Mouse (Mus musculus): ENCODE measurements around the gene Ap5m1.

Gene Ap5m1

DNA sequence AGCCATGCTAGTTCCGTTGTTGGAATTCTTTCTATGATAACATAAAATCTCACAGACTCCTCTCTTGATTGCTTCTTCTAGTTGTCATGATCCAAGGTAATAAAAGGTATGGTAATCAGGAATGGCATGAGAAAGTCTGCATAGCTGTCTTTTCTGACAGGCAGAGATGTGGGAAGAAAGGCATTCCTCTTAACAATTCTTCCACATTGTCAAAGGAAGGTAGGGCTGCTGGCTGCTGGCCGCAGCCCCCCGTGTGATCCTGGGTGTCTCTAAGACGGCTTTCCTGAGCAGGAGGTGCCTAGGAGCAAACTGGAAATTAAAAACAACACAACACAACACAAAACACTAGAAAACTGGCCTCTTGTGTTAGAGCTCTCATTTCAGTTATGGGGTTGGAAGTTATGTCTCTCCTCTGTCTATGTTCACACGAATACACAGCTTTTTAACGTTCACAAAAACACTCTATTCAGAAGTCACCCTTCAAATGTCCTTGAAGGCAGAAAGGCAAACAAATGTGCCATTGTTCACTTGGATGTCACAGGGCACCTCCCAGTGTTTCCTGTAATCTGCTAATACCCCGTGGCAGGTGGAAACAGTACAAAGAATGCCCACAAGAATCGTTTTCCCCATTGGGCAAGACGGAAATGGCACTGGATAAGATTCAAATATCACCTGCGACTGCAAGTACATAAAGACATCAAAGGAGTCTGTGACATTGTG, 62.8 kb downstream of the Ap5m1 start:
- no peak for DNase-seq

DNA sequence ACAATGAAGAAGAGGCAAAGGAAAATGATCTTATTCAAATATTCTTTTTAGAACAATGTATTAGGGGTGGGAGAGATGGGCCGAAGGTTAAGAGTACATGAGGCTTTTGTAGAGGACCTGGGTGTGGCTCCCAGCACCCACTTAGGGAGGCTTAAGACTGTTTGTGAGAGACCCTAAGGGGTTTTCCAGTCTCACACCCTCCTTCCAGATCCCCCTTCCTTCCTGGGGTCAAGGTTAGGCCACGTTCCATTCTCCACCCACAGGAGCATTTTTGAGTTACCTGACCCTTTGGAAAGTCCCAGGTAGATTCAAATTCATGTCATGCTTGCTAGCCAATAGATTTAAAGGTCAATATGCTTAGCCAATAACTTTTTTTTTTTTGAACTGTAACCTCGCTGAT, 66.5 kb downstream of the Ap5m1 start:
- DNase-seq: no peak

DNA sequence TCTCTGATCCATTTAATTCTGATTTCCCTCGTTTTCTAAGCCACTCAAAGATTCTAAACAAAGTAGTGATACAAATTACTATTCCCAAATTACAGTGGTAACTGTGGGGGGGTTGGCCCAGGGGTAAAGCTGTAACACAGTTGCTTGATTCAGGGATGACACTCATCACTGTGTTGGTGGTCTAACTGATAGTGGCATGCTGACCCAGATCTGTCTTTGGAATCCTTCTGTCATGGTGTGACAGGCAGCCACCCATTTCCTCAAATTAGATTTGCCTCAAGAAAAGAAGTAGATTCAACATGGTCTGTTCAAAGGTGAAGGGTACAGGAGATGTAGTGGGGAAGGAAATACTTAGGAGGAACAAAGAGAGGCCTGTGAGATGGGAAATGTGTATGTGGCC, 72.3 kb downstream of the Ap5m1 start:
- DNase-seq: no peak

DNA sequence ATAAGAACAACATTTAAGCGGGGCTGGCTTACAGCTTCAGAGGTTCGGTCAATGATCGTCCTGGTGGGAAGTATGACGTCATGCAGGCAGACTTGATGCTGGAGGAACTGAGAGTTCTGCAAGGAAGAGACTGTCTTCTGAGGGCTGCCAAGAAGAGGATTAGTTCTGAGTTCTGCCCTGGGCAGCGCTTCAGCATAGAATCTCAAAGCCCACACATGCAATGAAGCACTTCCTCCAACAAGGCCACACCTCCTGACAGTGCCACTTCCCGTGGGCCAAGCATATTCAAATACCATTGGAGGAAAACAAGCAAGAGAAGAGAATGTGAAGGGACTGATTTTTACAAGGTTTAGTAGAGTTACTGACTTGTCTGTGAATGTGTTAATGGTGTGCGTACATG, 74.9 kb downstream of the Ap5m1 start:
- no peak for DNase-seq

Data from lung, postnatal 36 days (tissue).